Mouse (Mus musculus) brain, embryonic 14.5 days (tissue): Measurements from ENCODE around the gene Sgo1.

ENCODE experiments used
- CTCF ChIP-seq: fragments of 200-500 bp; IDR thresholded peaks from 2 replicates; pipeline ENCODE4 v1.5.1; 2012; ENCODE audit warnings: inconsistent platforms, mild to moderate bottlenecking, moderate library complexity, borderline replicate concordance; ENCODE audit not compliant: insufficient read depth, insufficient read length; ENCODE audit errors: extremely low read depth
- POLR2A ChIP-seq: fragments of 200-500 bp; IDR thresholded peaks from 2 replicates; pipeline ENCODE4 v1.6.1; 2012; ENCODE audit warnings: mild to moderate bottlenecking, inconsistent platforms, borderline replicate concordance; ENCODE audit not compliant: poor library complexity, insufficient read depth, insufficient read length, severe bottlenecking; ENCODE audit errors: extremely low read depth

DNA sequence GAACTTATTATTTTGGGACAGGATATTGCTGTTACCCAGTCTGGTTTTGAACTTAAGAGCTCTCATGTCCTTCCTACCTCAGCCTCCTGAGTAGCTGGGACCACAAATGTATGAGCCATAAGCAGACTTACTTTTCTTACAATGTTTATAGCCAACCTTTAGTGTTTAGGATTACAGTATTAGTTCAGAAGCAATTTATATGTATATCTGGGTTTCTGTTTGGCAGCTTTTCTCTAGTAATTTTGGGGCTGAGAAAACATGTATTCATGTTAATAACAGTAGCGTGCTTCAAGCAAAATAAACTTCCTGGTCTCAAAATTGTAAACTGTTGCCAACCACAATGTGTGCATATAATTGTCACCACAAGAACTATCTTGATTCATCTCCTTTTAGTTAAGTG lies 812 bp downstream of the Sgo1 start:
- TF ChIP-seq CTCF (no peak), POLR2A (no peak)
